Mouse (Mus musculus): ENCODE results near the gene Gm3625.
"Not testable (repeated sequence)": the region's sequence is repeated elsewhere in the genome, so short reads cannot be mapped to it uniquely, and the experiment has no call there.

Gene Gm3625

DNA sequence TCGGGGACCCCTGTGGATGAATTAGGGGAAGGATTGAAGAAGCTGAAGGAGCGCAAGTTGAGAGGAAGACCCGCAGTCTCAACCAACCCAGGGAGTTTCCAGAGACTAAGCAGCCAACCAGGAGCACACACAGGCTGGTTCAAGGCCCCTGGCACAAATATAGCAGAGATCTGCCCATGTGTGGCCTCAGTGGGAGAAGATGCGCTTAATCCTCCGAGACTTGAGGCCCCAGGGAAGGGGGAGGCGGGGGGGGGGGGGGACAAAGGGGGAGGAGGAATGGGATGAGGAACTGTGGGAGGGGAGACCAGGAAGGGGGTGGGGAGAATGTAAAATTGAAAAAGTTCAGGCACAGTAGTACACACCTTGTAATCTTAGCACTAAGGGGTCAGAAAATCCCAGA is 37.3 kb downstream of the Gm3625 start:
- DNase-seq (ENCODE audit: low spot score), result no peak

- not testable (repeated sequence) for DNase-seq (ENCODE audit: low spot score)
Observed at GRCm38 (mm10) chr12:4553704-4554103, 39.0 kb downstream of the Gm3625 start.

- peak; percentile 41 for DNase-seq (ENCODE audit: low spot score)
Observed at GRCm38 (mm10) chr12:4548053-4549013, 44.4 kb downstream of the Gm3625 start.

- no peak for DNase-seq (ENCODE audit: low spot score)
Observed at GRCm38 (mm10) chr12:4547557-4547956, 45.2 kb downstream of the Gm3625 start.

- no peak for DNase-seq (ENCODE audit: low spot score)
Observed at GRCm38 (mm10) chr12:4546491-4546890, 46.2 kb downstream of the Gm3625 start.

DNA sequence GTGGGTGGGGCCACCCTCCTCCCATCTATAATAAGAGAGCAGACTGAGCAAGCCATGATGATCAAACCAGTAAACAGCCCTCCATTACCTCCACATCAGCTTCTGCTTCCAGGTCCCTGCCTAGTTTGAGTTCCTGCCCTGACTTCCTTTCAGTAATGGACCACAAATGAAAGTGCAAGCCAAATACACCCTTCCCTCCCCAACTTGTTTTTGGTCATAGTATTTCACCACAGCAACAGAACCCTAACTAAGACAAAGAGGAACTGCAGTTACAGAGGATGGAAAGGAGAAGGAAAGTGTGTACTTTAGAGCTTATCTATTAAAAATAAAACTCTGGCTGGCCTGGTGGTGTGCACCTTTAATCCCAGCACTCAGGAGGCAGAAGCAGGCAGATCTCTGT is 47.3 kb downstream of the Gm3625 start:
- DNase-seq (ENCODE audit: low spot score), result no peak

DNA sequence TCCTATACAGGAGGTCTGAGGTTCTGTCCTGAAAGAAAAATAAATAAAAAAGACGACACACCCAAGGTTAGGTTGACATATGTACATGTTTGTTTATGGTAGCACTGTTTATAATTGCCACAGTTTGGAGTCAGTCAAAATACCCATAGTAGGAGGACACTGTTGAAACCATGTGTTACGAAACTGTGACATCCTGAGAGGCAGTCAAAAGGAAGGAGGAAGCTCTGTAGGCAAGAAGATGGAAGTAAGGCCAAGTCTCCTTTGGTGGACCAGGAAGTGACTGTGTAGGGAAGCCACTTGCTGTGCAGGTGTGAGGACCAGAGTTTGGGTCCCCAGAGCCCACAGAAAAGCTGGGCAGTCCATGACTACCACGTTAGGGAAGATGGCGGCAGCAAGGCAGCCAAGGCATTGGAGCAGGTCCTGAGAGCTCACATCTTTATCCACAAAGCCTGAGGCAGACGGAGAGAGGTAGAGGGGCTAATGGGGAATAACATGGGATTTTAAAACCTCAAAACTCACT is 48.3 kb downstream of the Gm3625 start:
- DNase-seq (ENCODE audit: low spot score), result no peak
